Mouse (Mus musculus): Measurements from ENCODE around the gene Grik4.

Gene Grik4

GRCm38 (mm10) chr9:42488071-42488470 lies 456.2 kb downstream of the Grik4 start:
- DNase-seq (ENCODE audit: low spot score), result no peak

GRCm38 (mm10) chr9:42486913-42487312 lies 457.4 kb downstream of the Grik4 start:
- DNase-seq (ENCODE audit: low spot score), result no peak

GRCm38 (mm10) chr9:42484667-42485066 lies 459.6 kb downstream of the Grik4 start:
- DNase-seq (ENCODE audit: low spot score), result no peak

- DNase-seq (ENCODE audit: low spot score), result no peak
Measured at GRCm38 (mm10) chr9:42482944-42483343, 461.3 kb downstream of the Grik4 start.

GRCm38 (mm10) chr9:42476166-42476565 lies 468.1 kb downstream of the Grik4 start:
- DNase-seq (ENCODE audit: low spot score), result no peak

DNA sequence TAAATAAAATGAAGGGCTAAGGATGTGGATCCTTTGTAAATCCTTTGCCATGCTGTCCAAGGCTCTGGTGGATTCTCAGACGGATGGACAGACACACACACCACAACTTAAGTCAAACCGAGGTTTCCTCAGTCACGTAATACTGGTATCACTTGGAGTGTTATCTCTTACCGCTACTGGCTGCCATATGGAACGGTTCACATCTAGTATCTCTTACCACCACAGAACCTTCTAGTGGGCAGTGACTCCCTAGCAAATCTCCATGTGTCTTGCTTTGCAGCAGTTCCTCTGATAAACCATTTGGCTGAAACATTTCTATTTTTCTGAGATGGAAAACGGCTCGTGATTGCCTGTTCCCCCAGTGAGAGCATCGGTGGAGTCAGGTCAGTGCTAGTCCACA lies 470.0 kb downstream of the Grik4 start:
- DNase-seq (ENCODE audit: low spot score), result no peak

- peak; percentile 95 for DNase-seq (ENCODE audit: low spot score)
Measured at GRCm38 (mm10) chr9:42471921-42472747, 472.2 kb downstream of the Grik4 start.

- DNase-seq (ENCODE audit: low spot score), result no peak
Measured at GRCm38 (mm10) chr9:42471214-42471613, 473.1 kb downstream of the Grik4 start.

DNA sequence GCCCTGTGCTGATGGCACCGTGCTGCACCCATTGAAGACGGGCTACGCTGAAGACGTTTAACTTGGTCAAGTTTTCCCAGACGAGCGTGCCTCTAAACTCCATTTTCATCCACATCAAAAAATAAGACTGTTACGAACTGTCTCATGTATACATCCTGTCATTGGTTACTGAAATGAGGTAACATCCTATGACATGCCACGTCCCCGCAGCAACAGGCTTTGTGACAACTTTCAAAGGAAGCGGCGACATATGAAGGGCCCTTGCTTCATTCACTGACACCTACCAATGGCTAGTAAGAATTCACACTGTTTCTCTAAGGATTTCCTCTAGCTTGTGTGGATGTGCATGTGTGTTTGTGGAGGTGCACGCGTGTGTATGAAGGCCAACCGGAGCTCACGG lies 475.0 kb downstream of the Grik4 start:
- DNase-seq (ENCODE audit: low spot score), result no peak

GRCm38 (mm10) chr9:42468360-42468759 lies 475.9 kb downstream of the Grik4 start:
- no peak for DNase-seq (ENCODE audit: low spot score)

Data from layer of hippocampus, adult 11-12 months (tissue).